In the genomic region with DNA sequence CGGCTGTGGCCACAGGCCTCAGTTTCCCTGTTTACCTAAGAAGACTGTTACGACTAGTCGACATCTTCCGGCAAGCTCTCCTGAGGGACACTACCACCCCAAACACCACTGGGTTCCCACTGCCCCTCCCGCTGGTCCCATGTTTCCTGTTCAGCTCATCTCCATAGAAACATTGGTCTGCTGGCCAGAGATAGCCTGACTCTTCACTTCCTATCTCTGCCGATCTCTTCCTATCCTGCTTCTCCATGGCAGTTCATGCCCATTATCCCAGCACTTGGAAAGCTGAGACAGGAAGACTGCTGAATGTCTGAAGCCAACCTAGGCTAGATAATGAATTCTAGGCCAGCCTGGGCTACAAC, we compare ENCODE assay signal across 9 mouse cellular contexts. TPM values are rescaled to one million over a fixed set of nuclear protein-coding genes. Genes with fewer than 3 reads are reported as not detected.
DNase-seq lines count a peak whose midpoint lies in the region; ATAC-seq lines count a peak whose summit lies in the region.
"Had no signal": no experiment of that assay in that cellular context is flagged by ENCODE, and none has a peak within 500 bp of the region (broad histone marks: within the 10 kb centered on the region; RNA-seq: fewer than 3 reads in every experiment).

No protein-coding gene starts in this region.

- H3K27me3 ChIP-seq in embryonic facial prominence, embryonic 10.5 days (replicated peaks; ENCODE audit: low read depth, poor library complexity, severe bottlenecking) = no peaks in the 10 kb centered on the region
- no peaks in the 10 kb centered on the region for H3K27me3 ChIP-seq in intestine, embryonic 15.5 days (replicated peaks)

- peak overlapping the region; percentile 81 for H3K27ac ChIP-seq in embryonic facial prominence, embryonic 10.5 days (replicated peaks)
- 0 out of 2 replicates have a peak overlapping the region, but pooled peaks have one; percentile 45 for H3K27ac ChIP-seq in intestine, embryonic 15.5 days

- no peak for ATAC-seq in intestine, embryonic 15.5 days
- no peak for ATAC-seq in cerebellum, adult (ENCODE audit: insufficient number of reproducible peaks, low FRiP score, low TSS enrichment)

- WGBS in embryonic facial prominence, embryonic 10.5 days = 74% methylated on average over 6 of the region's 6 CpGs
- 64% methylated on average over 6 of the region's 6 CpGs for WGBS in intestine, embryonic 15.5 days

- peak overlapping the region; percentile 17; the same call in 1 of the 2 replicates for H3K4me2 ChIP-seq in intestine, embryonic 15.5 days (replicated peaks)

- 0 out of 2 replicates have a peak overlapping the region, but pooled peaks have one; percentile 0 for H3K9ac ChIP-seq in intestine, embryonic 15.5 days

- peaks cover 17% of the 10 kb centered on the region for H3K36me3 ChIP-seq in embryonic facial prominence, embryonic 10.5 days (replicated peaks)
- H3K36me3 ChIP-seq in intestine, embryonic 15.5 days = no peaks in the 10 kb centered on the region

- H3K4me3 ChIP-seq in embryonic facial prominence, embryonic 10.5 days = no peak overlapping the region
- no peak overlapping the region for H3K4me3 ChIP-seq in intestine, embryonic 15.5 days (replicated peaks)

- peaks cover 67% of the 10 kb centered on the region for H3K4me1 ChIP-seq in embryonic facial prominence, embryonic 10.5 days
- H3K4me1 ChIP-seq in intestine, embryonic 15.5 days (replicated peaks) = peaks cover 58% of the 10 kb centered on the region

- DNase-seq in heart, adult 18-20 months = peak; percentile 56 to 68
- no peak for DNase-seq in heart, adult 8-10 months (ENCODE audit: low spot score)
- no peak for DNase-seq in embryonic facial prominence, embryonic 10.5 days (ENCODE audit: low spot score)
- peak; percentile 80 for DNase-seq in lung, postnatal 36 days
- DNase-seq in right cerebral cortex, postnatal 36 days (ENCODE audit: low spot score in 2 of 2) = no peak
- no peak for DNase-seq in c-Kit-positive CD71-positive TER-119-positive erythroid progenitor cells, embryonic 14.5 days (ENCODE audit: low spot score)

- H3K9me3 ChIP-seq in embryonic facial prominence, embryonic 10.5 days = no peaks in the 10 kb centered on the region
- no peaks in the 10 kb centered on the region for H3K9me3 ChIP-seq in intestine, embryonic 15.5 days

RNA-seq across cellular contexts. Expression of gene Gm9821, which starts 2.6 kb away (rescaled TPM):
- total RNA-seq in heart, adult 18-20 months (2021) = not detected
- not detected for total RNA-seq in heart, adult 8-10 months (2022)
- 0.23 and 0.41 TPM in 2 replicates for polyA plus RNA-seq in embryonic facial prominence, embryonic 10.5 days (2016; fragmentation: Nextera tagmentation; extraction: Ambion mirVana)
- 0.44 and 0.73 TPM in 2 replicates for polyA plus RNA-seq in intestine, embryonic 15.5 days (2015; fragmentation: Nextera tagmentation; extraction: Ambion mirVana)

RNA-seq across cellular contexts. Expression of gene Mdk, which starts 16.0 kb away (rescaled TPM):
- total RNA-seq in heart, adult 18-20 months (2021) = 1 to 10 TPM; 2.3 to 2.9 TPM
- 1 to 10 TPM; 1.5 to 4.3 (median 3.4) TPM for total RNA-seq in heart, adult 8-10 months (2022)
- polyA plus RNA-seq in embryonic facial prominence, embryonic 10.5 days (2016; fragmentation: Nextera tagmentation; extraction: Ambion mirVana) = 2,212 and 2,218 TPM in 2 replicates
- 534 and 652 TPM in 2 replicates for polyA plus RNA-seq in intestine, embryonic 15.5 days (2015; fragmentation: Nextera tagmentation; extraction: Ambion mirVana)

RNA-seq across cellular contexts. Expression of gene Chrm4, which starts 21.1 kb away (rescaled TPM):
- total RNA-seq in heart, adult 18-20 months (2021) = not detected
- not detected for total RNA-seq in heart, adult 8-10 months (2022)
- 0.74 and 1.4 TPM in 2 replicates for polyA plus RNA-seq in embryonic facial prominence, embryonic 10.5 days (2016; fragmentation: Nextera tagmentation; extraction: Ambion mirVana)
- 0.23 and 0.25 TPM in 2 replicates for polyA plus RNA-seq in intestine, embryonic 15.5 days (2015; fragmentation: Nextera tagmentation; extraction: Ambion mirVana)
- total RNA-seq: neutrophil, adult 5-6 weeks had no signal

RNA-seq across cellular contexts. Expression of gene Dgkz, which starts 27.5 kb away (rescaled TPM):
- 10 to 100 TPM; 33.8 to 35.9 TPM for total RNA-seq in heart, adult 18-20 months (2021)
- total RNA-seq in heart, adult 8-10 months (2022) = 10 to 100 TPM; 31.4 to 49.0 (median 42.7) TPM
- 42.1 and 45.0 TPM in 2 replicates for polyA plus RNA-seq in embryonic facial prominence, embryonic 10.5 days (2016; fragmentation: Nextera tagmentation; extraction: Ambion mirVana)
- polyA plus RNA-seq in intestine, embryonic 15.5 days (2015; fragmentation: Nextera tagmentation; extraction: Ambion mirVana) = 60.3 and 76.1 TPM in 2 replicates

Comparison
In these comparisons a context has a peak if more than half of its experiments do, and no peak if none do; other contexts are left out.
1. DNase-seq: peak in heart, adult 18-20 months (2 of 2) and lung, postnatal 36 days (single experiment); none in heart, adult 8-10 months (single experiment), embryonic facial prominence, embryonic 10.5 days (single experiment), right cerebral cortex, postnatal 36 days (0 of 2) and c-Kit-positive CD71-positive TER-119-positive erythroid progenitor cells, embryonic 14.5 days (single experiment).